Mouse (Mus musculus): ENCODE results near the gene Hoxa13.

DNA sequence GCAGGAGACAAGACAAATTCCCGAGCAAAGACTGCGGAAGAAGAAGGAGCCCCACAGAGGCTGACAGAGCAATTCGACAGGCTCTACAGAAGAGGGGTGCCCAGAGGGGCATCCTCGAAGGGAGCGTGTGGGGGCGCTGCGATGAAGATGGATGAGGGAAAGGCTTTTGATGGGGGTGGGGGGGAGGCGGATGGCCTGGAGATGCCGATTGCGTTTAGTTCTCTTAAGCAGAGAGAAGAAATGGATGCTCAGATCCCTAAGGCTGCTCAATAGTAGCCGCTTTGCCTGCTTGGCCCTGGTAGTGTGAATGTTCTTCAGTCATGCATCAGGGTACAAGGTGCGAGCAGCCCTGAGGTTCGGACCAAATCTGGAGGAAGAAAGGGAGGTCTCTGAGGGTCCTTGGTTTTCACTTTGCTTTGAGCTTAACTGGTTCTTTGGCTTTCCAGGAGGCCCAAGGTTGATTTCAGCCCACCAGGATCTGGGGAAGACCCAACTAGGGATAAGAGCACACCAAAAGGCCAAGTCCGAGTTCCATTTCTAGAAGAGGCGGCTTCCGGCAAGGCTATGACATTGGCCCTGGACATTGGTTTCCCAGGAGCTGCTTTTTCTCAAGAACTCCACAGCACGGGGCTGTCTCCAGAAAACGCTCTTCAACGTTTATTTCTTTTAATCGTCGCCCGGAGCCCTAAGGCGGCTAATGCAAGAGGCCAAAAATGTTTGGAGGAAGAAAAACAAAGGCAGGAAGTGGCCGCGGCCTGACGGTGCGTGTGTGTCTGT, 11.9 kb downstream of the Hoxa13 start:
- no peak for TF ChIP-seq POLR2A (IDR thresholded peaks at IDR 0.05; ENCODE audit: borderline replicate concordance, extremely low read depth, low read depth, low read length)
- no peak for TF ChIP-seq CTCF (IDR thresholded peaks at IDR 0.05; ENCODE audit: insufficient read depth, low read length)

Measured in lung, adult 2 months (tissue).